In genomic region chr5:114380209-114381012, GRCm38 (mm10) we compare ENCODE assay signal across 8 mouse cellular contexts. TPM values are rescaled to one million over a fixed set of nuclear protein-coding genes. Genes with fewer than 3 reads are reported as not detected.
DNase-seq lines count a peak whose midpoint lies in the region; ATAC-seq and TF ChIP-seq lines count a peak whose summit lies in the region.

TSS of gene Kctd10 (minus strand) at chr5:114380508.
TSS of gene Ube3b (plus strand) at chr5:114380607.

- no peak for TF ChIP-seq CTCF in CH12.LX (conservative IDR thresholded peaks at IDR 0.05 in 1 of 2, IDR thresholded peaks at IDR 0.05 in 1 of 2; ENCODE audit: low read depth in 2 of 2, low read length in 2 of 2)
- no peak for TF ChIP-seq CTCF in testis, adult 2 months (IDR thresholded peaks at IDR 0.05; ENCODE audit: control insufficient read depth, insufficient read depth, insufficient replicate concordance, low read depth, low read length)

- no peaks in the 10 kb centered on the region for H3K27me3 ChIP-seq in CH12.LX (replicated peaks)
- no peaks in the 10 kb centered on the region for H3K27me3 ChIP-seq in forebrain, embryonic 11.5 days (ENCODE audit: control insufficient read depth, insufficient read depth, low read length)
- no peaks in the 10 kb centered on the region for H3K27me3 ChIP-seq in heart, embryonic 16.5 days (ENCODE audit: control insufficient read depth, insufficient read depth, low read length)
- no peaks in the 10 kb centered on the region for H3K27me3 ChIP-seq in liver, embryonic 16.5 days (ENCODE audit: control insufficient read depth, insufficient read depth, low read depth, low read length)
- no peaks in the 10 kb centered on the region for H3K27me3 ChIP-seq in neural tube, embryonic 13.5 days
- no peaks in the 10 kb centered on the region for H3K27me3 ChIP-seq in testis, adult 2 months (ENCODE audit: control insufficient read depth, insufficient read depth, low read length)

- H3K27ac ChIP-seq in CH12.LX (ENCODE audit: insufficient read depth, low read depth), result 0 out of 2 replicates have a peak within 1 kb of the TSS, but pooled peaks have one; percentile 21
- peak within 1 kb of the TSS; percentile 72 for H3K27ac ChIP-seq in forebrain, embryonic 11.5 days (ENCODE audit: low read depth, low read length)
- H3K27ac ChIP-seq in heart, embryonic 16.5 days (ENCODE audit: low read length), result peak within 1 kb of the TSS; percentile 91
- H3K27ac ChIP-seq in liver, embryonic 16.5 days (ENCODE audit: low read length), result peak within 1 kb of the TSS; percentile 92
- peak within 1 kb of the TSS; percentile 89 for H3K27ac ChIP-seq in neural tube, embryonic 13.5 days (replicated peaks)
- peak within 1 kb of the TSS; percentile 89 for H3K27ac ChIP-seq in testis, adult 2 months (ENCODE audit: control insufficient read depth, insufficient read depth, low read depth, low read length)

- 1% methylated on average over 73 of the region's 74 CpGs for WGBS in forebrain, embryonic 11.5 days
- under 1% methylated on average over 73 of the region's 74 CpGs for WGBS in heart, embryonic 16.5 days
- WGBS in liver, embryonic 16.5 days (ENCODE audit: insufficient replicate concordance), result under 1% methylated on average over 74 of the region's 74 CpGs
- under 1% methylated on average over 74 of the region's 74 CpGs for WGBS in neural tube, embryonic 13.5 days

- dilution Hi-C loops in CH12.LX (cut with MboI; ENCODE audit: extremely low pct_ligation_motif_present, extremely low pct_unique_long_range_greater_than_20kb, low sequenced_read_pairs), result no loop called here

- TF ChIP-seq RAD21 in CH12.LX (IDR thresholded peaks at IDR 0.05; ENCODE audit: low read depth, low read length), result no peak

- no peak for TF ChIP-seq EP300 in CH12.LX (IDR thresholded peaks at IDR 0.05; ENCODE audit: low read length)

- peak; percentile 88 for TF ChIP-seq POLR2A in CH12.LX (IDR thresholded peaks at IDR 0.05; ENCODE audit: low read depth, low read length)
- TF ChIP-seq POLR2A in testis, adult 2 months (IDR thresholded peaks at IDR 0.05; ENCODE audit: control insufficient read depth, low read depth, low read length), result peak; percentile 59

- H3K9ac ChIP-seq in CH12.LX (ENCODE audit: insufficient read depth, low read depth), result peak within 1 kb of the TSS; percentile 81
- peak within 1 kb of the TSS; percentile 77 for H3K9ac ChIP-seq in forebrain, embryonic 11.5 days (ENCODE audit: low read length)
- peak within 1 kb of the TSS; percentile 88 for H3K9ac ChIP-seq in heart, embryonic 16.5 days (ENCODE audit: low read length)
- peak within 1 kb of the TSS; percentile 88 for H3K9ac ChIP-seq in liver, embryonic 16.5 days (ENCODE audit: low read depth, low read length)
- peak within 1 kb of the TSS; percentile 91 for H3K9ac ChIP-seq in neural tube, embryonic 13.5 days

- H3K9me3 ChIP-seq in CH12.LX (replicated peaks; ENCODE audit: low read length), result no peaks in the 10 kb centered on the region
- no peaks in the 10 kb centered on the region for H3K9me3 ChIP-seq in forebrain, embryonic 11.5 days (ENCODE audit: control insufficient read depth, low read length)
- no peaks in the 10 kb centered on the region for H3K9me3 ChIP-seq in heart, embryonic 16.5 days (replicated peaks; ENCODE audit: control insufficient read depth, low read length)
- no peaks in the 10 kb centered on the region for H3K9me3 ChIP-seq in liver, embryonic 16.5 days (replicated peaks; ENCODE audit: control insufficient read depth, low read length)
- H3K9me3 ChIP-seq in neural tube, embryonic 13.5 days, result no peaks in the 10 kb centered on the region

- H3K4me2 ChIP-seq in CH12.LX (ENCODE audit: insufficient read depth, low read depth, poor library complexity, severe bottlenecking), result peak within 1 kb of the TSS; percentile 83
- H3K4me2 ChIP-seq in forebrain, embryonic 11.5 days (ENCODE audit: low read depth, low read length, severe bottlenecking), result peak within 1 kb of the TSS; percentile 81
- peak within 1 kb of the TSS; percentile 85 for H3K4me2 ChIP-seq in heart, embryonic 16.5 days (ENCODE audit: low read depth, low read length)
- H3K4me2 ChIP-seq in liver, embryonic 16.5 days (ENCODE audit: low read depth, low read length), result peak within 1 kb of the TSS; percentile 97
- H3K4me2 ChIP-seq in neural tube, embryonic 13.5 days, result peak within 1 kb of the TSS; percentile 91

- in situ Hi-C loops in CH12.LX (cut with MboI; ENCODE audit: low pct_ligation_motif_present, low pct_unique_long_range_greater_than_20kb, low sequenced_read_pairs), result loop anchor here (5.0 kb wide), 1 partner anchor 58 kb away; no protein-coding TSS in a partner anchor

- peaks cover 22% of the 10 kb centered on the region for H3K79me2 ChIP-seq in CH12.LX (replicated peaks; ENCODE audit: control insufficient read depth, extremely low read depth, insufficient read depth, poor library complexity, severe bottlenecking)

- peaks cover 11 to 43% of the 10 kb centered on the region in 2 experiments for H3K36me3 ChIP-seq in CH12.LX (replicated peaks in 1 of 2; ENCODE audit: control insufficient read depth in 1 of 2, insufficient read depth in 1 of 2, low read length in 1 of 2)
- H3K36me3 ChIP-seq in forebrain, embryonic 11.5 days (ENCODE audit: control insufficient read depth, insufficient read depth, low read length), result no peaks in the 10 kb centered on the region; the same call in 1 of the 2 replicates
- peaks cover 7% of the 10 kb centered on the region for H3K36me3 ChIP-seq in heart, embryonic 16.5 days (ENCODE audit: control insufficient read depth, insufficient read depth)
- peaks cover 9% of the 10 kb centered on the region for H3K36me3 ChIP-seq in liver, embryonic 16.5 days (ENCODE audit: control insufficient read depth, insufficient read depth)
- peaks cover 19% of the 10 kb centered on the region for H3K36me3 ChIP-seq in neural tube, embryonic 13.5 days
- H3K36me3 ChIP-seq in testis, adult 2 months (ENCODE audit: control insufficient read depth, insufficient read depth, low read length), result peaks cover 1% of the 10 kb centered on the region

- peak within 1 kb of the TSS; percentile 92 to 97 (median 93) for H3K4me3 ChIP-seq in CH12.LX (replicated peaks in 1 of 3; ENCODE audit: low read depth in 2 of 3, low read length in 2 of 3, poor library complexity in 1 of 3)
- peak within 1 kb of the TSS; percentile 57 for H3K4me3 ChIP-seq in forebrain, embryonic 11.5 days (ENCODE audit: low read depth, low read length)
- peak within 1 kb of the TSS; percentile 87 for H3K4me3 ChIP-seq in heart, embryonic 16.5 days (ENCODE audit: low read length)
- H3K4me3 ChIP-seq in liver, embryonic 16.5 days (ENCODE audit: low read depth, low read length), result peak within 1 kb of the TSS; percentile 80
- peak within 1 kb of the TSS; percentile 71 for H3K4me3 ChIP-seq in neural tube, embryonic 13.5 days
- H3K4me3 ChIP-seq in testis, adult 2 months (ENCODE audit: control insufficient read depth, low read depth, low read length), result peak within 1 kb of the TSS; percentile 98

- H3K4me1 ChIP-seq in CH12.LX (ENCODE audit: control insufficient read depth in 1 of 2, insufficient read depth in 2 of 2), result peaks cover 4 to 32% of the 10 kb centered on the region in 2 experiments
- peaks cover 13% of the 10 kb centered on the region; the same call in 1 of the 2 replicates for H3K4me1 ChIP-seq in forebrain, embryonic 11.5 days (replicated peaks; ENCODE audit: control insufficient read depth, insufficient read depth, low read length)
- peaks cover 48% of the 10 kb centered on the region for H3K4me1 ChIP-seq in heart, embryonic 16.5 days (ENCODE audit: control insufficient read depth, insufficient read depth, low read length)
- H3K4me1 ChIP-seq in liver, embryonic 16.5 days (ENCODE audit: control insufficient read depth, low read depth, low read length), result peaks cover 45% of the 10 kb centered on the region
- H3K4me1 ChIP-seq in neural tube, embryonic 13.5 days (replicated peaks), result peaks cover 64% of the 10 kb centered on the region
- peaks cover 10% of the 10 kb centered on the region for H3K4me1 ChIP-seq in testis, adult 2 months (ENCODE audit: control insufficient read depth, insufficient read depth, low read length)

- DNase-seq in CH12.LX (ENCODE audit: extremely low read depth), result peak; percentile 87
- DNase-seq in c-Kit-positive CD71-positive TER-119-negative erythroid progenitor cells, embryonic 14.5 days (ENCODE audit: low read depth), result peak; percentile 83
- peak; percentile 95 for DNase-seq in forebrain, embryonic 11.5 days (ENCODE audit: low spot score)
- peak; percentile 85 to 90 for DNase-seq in kidney, postnatal 36 days

- ATAC-seq in forebrain, embryonic 11.5 days (replicated peaks; ENCODE audit: low FRiP score), result peak; percentile 94
- peak; percentile 95 for ATAC-seq in heart, embryonic 16.5 days (replicated peaks; ENCODE audit: extremely low read depth, insufficient read depth, low FRiP score)
- peak; percentile 96 for ATAC-seq in liver, embryonic 16.5 days (ENCODE audit: low read depth)
- peak; percentile 95 for ATAC-seq in neural tube, embryonic 13.5 days (ENCODE audit: low read depth)

TF ChIP-seq in CH12.LX, 34 proteins besides CTCF, POLR2A, EP300 and RAD21 (continues in another document):
- TF ChIP-seq ZKSCAN1 (IDR thresholded peaks at IDR 0.05; ENCODE audit: borderline replicate concordance, low read depth, low read length) (no peak), PAX5 (IDR thresholded peaks at IDR 0.05; ENCODE audit: low read length) (no peak), POLR2AphosphoS2 (IDR thresholded peaks at IDR 0.05; ENCODE audit: low read depth, low read length) (0 out of 2 replicates have a peak, but pooled peaks have one; percentile 35), UBTF (IDR thresholded peaks at IDR 0.05; ENCODE audit: low read depth, low read length) (peak; percentile 34; the same call in 1 of the 2 replicates)

RNA-seq across cellular contexts. Expression of gene Kctd10, which starts in this region (rescaled TPM):
- total RNA-seq in CH12.LX (2012; rRNA removed) (39.5 and 41.2 TPM in 2 replicates), CH12.LX (2014; rRNA removed) (38.0 and 39.3 TPM in 2 replicates)
- polyA plus RNA-seq in CH12.LX (2012; ENCODE audit: insufficient read length, low read depth), result 32.6 and 37.5 TPM in 2 replicates
- 86.4 and 93.3 TPM in 2 replicates for polyA plus RNA-seq in forebrain, embryonic 11.5 days (2014; fragmentation: Nextera tagmentation; extraction: Ambion mirVana)
- 112 and 119 TPM in 2 replicates for polyA plus RNA-seq in heart, embryonic 16.5 days (2015; fragmentation: Nextera tagmentation; extraction: Ambion mirVana)
- polyA plus RNA-seq in liver, embryonic 16.5 days (2015; fragmentation: Nextera tagmentation; extraction: Ambion mirVana), result 21.9 and 22.8 TPM in 2 replicates
- polyA plus RNA-seq in neural tube, embryonic 13.5 days (2015; fragmentation: Nextera tagmentation; extraction: Ambion mirVana), result 73.0 and 82.3 TPM in 2 replicates
- polyA plus RNA-seq in testis, adult 2 months (2012; rRNA removed), result 48.4 and 54.6 TPM in 2 replicates

RNA-seq across cellular contexts. Expression of gene Ube3b, which starts in this region (rescaled TPM):
- total RNA-seq in CH12.LX (2012; rRNA removed), result 19.9 and 22.1 TPM in 2 replicates
- 9.5 and 11.7 TPM in 2 replicates for total RNA-seq in CH12.LX (2014; rRNA removed)
- 21.1 and 29.8 TPM in 2 replicates for polyA plus RNA-seq in CH12.LX (2012; ENCODE audit: insufficient read length, low read depth)
- polyA plus RNA-seq in forebrain, embryonic 11.5 days (2014; fragmentation: Nextera tagmentation; extraction: Ambion mirVana), result 52.9 and 59.6 TPM in 2 replicates
- polyA plus RNA-seq in heart, embryonic 16.5 days (2015; fragmentation: Nextera tagmentation; extraction: Ambion mirVana), result 44.2 and 50.9 TPM in 2 replicates
- 16.9 and 21.2 TPM in 2 replicates for polyA plus RNA-seq in liver, embryonic 16.5 days (2015; fragmentation: Nextera tagmentation; extraction: Ambion mirVana)
- 40.3 and 42.5 TPM in 2 replicates for polyA plus RNA-seq in neural tube, embryonic 13.5 days (2015; fragmentation: Nextera tagmentation; extraction: Ambion mirVana)
- polyA plus RNA-seq in testis, adult 2 months (2012; rRNA removed), result 128 and 142 TPM in 2 replicates

Comparison
In these comparisons a context has a peak if more than half of its experiments do, and no peak if none do; other contexts are left out.
1. Peak in every context shown above with its lines: DNase-seq, ATAC-seq, H3K4me3 ChIP-seq and H3K27ac ChIP-seq.
2. H3K27ac ChIP-seq: peak in every context shown above with its lines; median percentile 92 in liver, embryonic 16.5 days; 91 in heart, embryonic 16.5 days; 89 in neural tube, embryonic 13.5 days; 89 in testis, adult 2 months; 72 in forebrain, embryonic 11.5 days; 21 in CH12.LX.